Mouse (Mus musculus) hindbrain, postnatal 0 days (tissue): ENCODE measurements around the gene Tmem115. TPM values are rescaled to one million over a fixed set of nuclear protein-coding genes. Genes with fewer than 3 reads are reported as not detected.
A peak's percentile ranks its signal among the peaks of the same experiment; 100 is the strongest.

Experiments
- ATAC-seq: fragments of 200-750 bp; cut with Nextera tagmentation; 2 replicates; pipeline ENCODE4 v1.8.0; 2017; ENCODE audit warnings: mild to moderate bottlenecking, moderate TSS enrichment, moderate library complexity
- DNase-seq: peaks from one replicate; pipeline ENCODE4 v3.0.0-alpha.2; 2015; ENCODE audit warnings: low spot score
- H3K27ac ChIP-seq: fragments of 300-500 bp; sonication (generic); 2 replicates; pipeline ENCODE4 v1.5.1; 2014; ENCODE audit warnings: mild to moderate bottlenecking
- H3K27me3 ChIP-seq: fragments of 300-500 bp; sonication (generic); 2 replicates; pipeline ENCODE4 v1.6.1; 2014; ENCODE audit warnings: low read length, mixed read lengths; ENCODE audit not compliant: insufficient read depth
- H3K36me3 ChIP-seq: fragments of 300-500 bp; sonication (generic); 2 replicates; pipeline ENCODE4 v1.6.1; 2014; ENCODE audit warnings: low read length, mixed read lengths; ENCODE audit not compliant: insufficient read depth
- H3K4me1 ChIP-seq: fragments of 300-500 bp; sonication (generic); 2 replicates; pipeline ENCODE4 v1.6.1; 2014; ENCODE audit warnings: antibody characterized with exemption, low read length, mixed read lengths; ENCODE audit not compliant: insufficient read depth
- H3K4me2 ChIP-seq: fragments of 300-500 bp; sonication (generic); 2 replicates; pipeline ENCODE4 v1.6.1; 2014; ENCODE audit warnings: low read depth, mild to moderate bottlenecking, low read length, moderate library complexity, mixed read lengths
- H3K4me3 ChIP-seq: fragments of 300-500 bp; sonication (generic); 2 replicates; pipeline ENCODE4 v1.5.1; 2014; ENCODE audit warnings: low read length
- H3K9ac ChIP-seq: fragments of 300-500 bp; sonication (generic); replicated peaks from 2 replicates; pipeline ENCODE4 v1.6.1; 2014; ENCODE audit warnings: mild to moderate bottlenecking, low read length, moderate library complexity, mixed read lengths
- H3K9me3 ChIP-seq: fragments of 300-500 bp; sonication (generic); 2 replicates; pipeline ENCODE4 v1.6.1; 2016; ENCODE audit warnings: low read length, mixed read lengths
- CTCF ChIP-seq: IDR thresholded peaks from 2 replicates; pipeline ENCODE4 v1.5.1; 2016; ENCODE audit warnings: antibody characterized with exemption, control low read depth, low read depth
- WGBS: fragments of 180-500 bp; shearing (Covaris S2); extraction: QIAGEN DNeasy Blood & Tissue Kit; methylation state at CpG from one replicate; pipeline ENCODE4 v1.1.7; 2014; 5-methylcytosine and 5-hydroxymethylcytosine counted together
- polyA plus RNA-seq: library from polyadenylated mRNA; unstranded; fragments of >200 nt; fragmentation: Nextera tagmentation; extraction: Ambion mirVana; gene quantifications from 2 replicates; pipeline ENCODE4 v1.2.1, GENCODE M21; 2015
- total RNA-seq: library from RNA; depleted of rRNA; stranded (reverse); fragments of >200 nt; gene quantifications from 2 replicates; pipeline ENCODE4 v1.2.3, GENCODE M21; 2014

Gene Tmem115
- total and polyA plus RNA-seq, 2 experiments from 2014 or later, result 52.3 to 72.6 TPM

- no peak overlapping the region for H3K27ac ChIP-seq
- H3K36me3 ChIP-seq, result peaks cover 16% of the 10 kb centered on the region; the same call in 1 of the 2 replicates
- H3K4me3 ChIP-seq, result peak overlapping the region; percentile 63
- no peak for TF ChIP-seq CTCF
- no peaks in the 10 kb centered on the region for H3K9me3 ChIP-seq
- peak overlapping the region; percentile 40 for H3K9ac ChIP-seq
- no peak for ATAC-seq
- WGBS, result 44% methylated on average over 8 of the region's 8 CpGs
- H3K4me2 ChIP-seq, result peak overlapping the region; percentile 95
- H3K4me1 ChIP-seq, result peaks cover 25% of the 10 kb centered on the region
- no peak for DNase-seq
- H3K27me3 ChIP-seq, result no peaks in the 10 kb centered on the region
These were observed 9.0 kb downstream of the Tmem115 start for GRCm38 (mm10) chr9:107542721-107543120.

- Histone ChIP-seq H3K9me3 (no peaks in the 10 kb centered on the region), H3K4me3 (no peak overlapping the region), H3K9ac (no peak overlapping the region), H3K36me3 (peaks cover 11% of the 10 kb centered on the region; the same call in 1 of the 2 replicates), H3K4me2 (no peak overlapping the region), H3K27ac (no peak overlapping the region), H3K27me3 (no peaks in the 10 kb centered on the region), H3K4me1 (peaks cover 26% of the 10 kb centered on the region)
- ATAC-seq, result no peak
- 90% methylated on average over 11 of the region's 11 CpGs for WGBS
- TF ChIP-seq CTCF, result no peak
- no peak for DNase-seq
These were observed 9.6 kb downstream of the Tmem115 start for GRCm38 (mm10) chr9:107543299-107543698.

GRCm38 (mm10) chr9:107544196-107544700, 10.5 kb downstream of the Tmem115 start:
- Histone ChIP-seq H3K36me3 (peaks cover 2% of the 10 kb centered on the region; the same call in 1 of the 2 replicates), H3K4me1 (peaks cover 26% of the 10 kb centered on the region), H3K9ac (no peak overlapping the region), H3K9me3 (no peaks in the 10 kb centered on the region), H3K27me3 (no peaks in the 10 kb centered on the region), H3K27ac (no peak overlapping the region), H3K4me3 (no peak overlapping the region), H3K4me2 (no peak overlapping the region)
- DNase-seq (no peak), ATAC-seq (no peak)
- TF ChIP-seq CTCF, result no peak
- 95% methylated on average over 17 of the region's 17 CpGs for WGBS

DNA sequence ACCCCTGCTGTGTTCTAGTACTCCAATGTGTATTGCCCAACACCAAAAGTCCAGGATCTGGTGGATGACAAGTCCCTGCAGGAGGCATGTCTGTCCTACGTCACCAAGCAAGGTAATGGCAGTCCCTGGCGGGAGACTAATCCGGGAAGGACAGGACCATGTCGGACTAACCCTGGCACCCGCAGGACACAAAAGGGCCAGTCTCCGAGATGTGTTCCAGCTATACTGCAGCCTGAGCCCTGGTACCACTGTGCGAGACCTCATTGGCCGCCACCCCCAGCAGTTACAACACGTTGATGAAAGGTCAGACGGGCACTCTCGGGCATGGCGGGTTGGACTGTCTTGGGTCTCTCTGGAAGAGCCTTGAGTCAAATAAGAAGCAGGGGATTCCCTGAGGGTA, 11.0 kb downstream of the Tmem115 start:
- DNase-seq (no peak), ATAC-seq (no peak)
- no peak overlapping the region for H3K9ac ChIP-seq
- H3K27me3 ChIP-seq, result no peaks in the 10 kb centered on the region
- no peaks in the 10 kb centered on the region for H3K9me3 ChIP-seq
- TF ChIP-seq CTCF, result no peak
- H3K4me3 ChIP-seq, result no peak overlapping the region
- no peaks in the 10 kb centered on the region; the same call in 1 of the 2 replicates for H3K36me3 ChIP-seq
- H3K27ac ChIP-seq, result no peak overlapping the region
- peaks cover 26% of the 10 kb centered on the region for H3K4me1 ChIP-seq
- whole genome bisulfite sequencing, result 94% methylated on average over 12 of the region's 12 CpGs
- no peak overlapping the region for H3K4me2 ChIP-seq

GRCm38 (mm10) chr9:107545199-107545598, 11.5 kb downstream of the Tmem115 start:
- ATAC-seq, result no peak
- WGBS, result 84% methylated on average over 10 of the region's 10 CpGs
- no peak overlapping the region for H3K9ac ChIP-seq
- no peak overlapping the region for H3K4me2 ChIP-seq
- H3K27ac ChIP-seq, result no peak overlapping the region
- DNase-seq, result no peak
- H3K4me1 ChIP-seq, result peaks cover 26% of the 10 kb centered on the region
- no peaks in the 10 kb centered on the region for H3K9me3 ChIP-seq
- H3K27me3 ChIP-seq, result no peaks in the 10 kb centered on the region
- TF ChIP-seq CTCF, result no peak
- no peaks in the 10 kb centered on the region; the same call in 1 of the 2 replicates for H3K36me3 ChIP-seq
- H3K4me3 ChIP-seq, result no peak overlapping the region

DNA sequence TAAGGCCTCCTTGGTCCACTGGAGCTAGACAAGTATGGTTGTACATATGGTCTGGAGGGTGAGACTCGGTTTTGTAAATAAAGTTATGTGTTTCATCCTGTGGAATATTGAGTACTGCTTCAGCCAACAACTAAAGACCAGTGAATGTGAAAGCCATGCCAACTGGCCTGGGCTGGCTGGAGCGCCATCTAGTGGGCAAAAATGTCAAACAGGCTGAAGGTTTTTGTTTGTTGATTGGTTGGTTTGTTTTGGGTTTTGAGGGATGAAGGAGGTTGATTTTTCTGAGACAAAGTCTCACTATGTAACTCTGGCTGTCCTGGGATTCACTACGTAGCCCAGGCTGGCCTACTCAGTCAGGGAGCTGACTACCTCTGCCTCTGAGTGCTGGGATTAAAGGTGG, 11.9 kb downstream of the Tmem115 start:
- TF ChIP-seq CTCF, result peak; percentile 96
- H3K4me3 ChIP-seq, result no peak overlapping the region
- H3K9ac ChIP-seq, result no peak overlapping the region
- H3K4me2 ChIP-seq, result no peak overlapping the region
- no peaks in the 10 kb centered on the region; the same call in 1 of the 2 replicates for H3K36me3 ChIP-seq
- H3K27me3 ChIP-seq, result no peaks in the 10 kb centered on the region
- WGBS, result 6% methylated on average over 3 of the region's 3 CpGs
- H3K9me3 ChIP-seq, result no peaks in the 10 kb centered on the region
- H3K27ac ChIP-seq, result no peak overlapping the region
- ATAC-seq, result no peak
- peaks cover 23% of the 10 kb centered on the region for H3K4me1 ChIP-seq
- DNase-seq, result peak; percentile 86

DNA sequence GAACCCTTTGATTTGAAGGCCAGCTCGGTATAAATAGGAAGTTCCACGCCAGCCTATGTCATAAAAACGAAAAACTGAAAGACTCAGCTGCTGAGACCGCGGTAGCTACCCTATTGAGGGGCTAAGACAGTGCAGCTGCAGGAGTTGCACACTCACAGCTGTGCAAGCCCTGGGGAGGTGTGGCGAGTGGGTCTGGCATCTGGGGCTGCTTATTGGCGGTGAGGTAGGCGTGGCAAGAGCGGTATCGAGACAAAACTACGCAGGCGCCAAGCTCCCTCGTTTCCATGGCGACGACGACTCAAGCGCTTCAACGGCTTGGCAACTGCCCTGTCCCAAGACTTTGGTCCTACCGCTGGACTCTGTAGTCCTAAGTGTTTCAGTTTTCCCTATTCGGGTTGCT, 13.3 kb downstream of the Tmem115 start, which contains the start of gene Zmynd10:
Gene Zmynd10 (plus strand): TSS at position 273 of the 400 bp plus-strand sequence.
- 0 out of 2 replicates have a peak, but pooled peaks cover 7% of the 10 kb centered on the region for H3K27me3 ChIP-seq
- no peaks in the 10 kb centered on the region for H3K9me3 ChIP-seq
- H3K4me1 ChIP-seq, result peaks cover 26% of the 10 kb centered on the region
- peak; percentile 71 for ATAC-seq
- DNase-seq, result peak; percentile 94
- peak within 1 kb of the TSS; percentile 41; the same call in 1 of the 2 replicates for H3K27ac ChIP-seq
- H3K4me2 ChIP-seq, result peak within 1 kb of the TSS; percentile 50
- 0 out of 2 replicates have a peak within 1 kb of the TSS, but pooled peaks have one; percentile 21 for H3K9ac ChIP-seq
- no peak for TF ChIP-seq CTCF
- WGBS, result 3% methylated on average over 20 of the region's 20 CpGs
- H3K36me3 ChIP-seq, result no peaks in the 10 kb centered on the region; the same call in 1 of the 2 replicates
- peak within 1 kb of the TSS; percentile 24 for H3K4me3 ChIP-seq
